Mouse (Mus musculus): ENCODE results near the gene Sycp2. TPM values are rescaled to one million over a fixed set of nuclear protein-coding genes. Genes with fewer than 3 reads are reported as not detected.
"Not testable (repeated sequence)": the region's sequence is repeated elsewhere in the genome, so short reads cannot be mapped to it uniquely, and the experiment has no call there.

Gene Sycp2
- total and polyA plus RNA-seq, 2 experiments from 2014 or later: 0.12 TPM; not detected in 1

- Histone ChIP-seq H3K4me3 (ENCODE audit: low read depth, low read length) (no peak overlapping the region), H3K27me3 (ENCODE audit: control insufficient read depth, insufficient read depth, low read length) (no peaks in the 10 kb centered on the region), H3K9me3 (replicated peaks; ENCODE audit: control insufficient read depth, low read length) (no peaks in the 10 kb centered on the region), H3K27ac (ENCODE audit: low read depth) (no peak overlapping the region), H3K4me1 (ENCODE audit: control insufficient read depth, insufficient read depth) (no peaks in the 10 kb centered on the region), H3K4me2 (ENCODE audit: low read depth, low read length) (no peak overlapping the region), H3K9ac (replicated peaks; ENCODE audit: low read depth, low read length) (no peak overlapping the region), H3K36me3 (replicated peaks; ENCODE audit: control insufficient read depth, insufficient read depth, low read length) (no peaks in the 10 kb centered on the region)
- ATAC-seq (ENCODE audit: insufficient read depth, low read depth) (no peak), DNase-seq (ENCODE audit: low spot score) (no peak)
- 72% methylated on average over 4 of the region's 4 CpGs for WGBS
- TF ChIP-seq CTCF (IDR thresholded peaks at IDR 0.05; ENCODE audit: low read depth): no peak
- TF ChIP-seq EP300 (IDR thresholded peaks at IDR 0.05; ENCODE audit: low read depth): no peak
Observed at GRCm38 (mm10) chr2:178342597-178342996, 64.9 kb downstream of the Sycp2 start.

- H3K4me2 ChIP-seq (ENCODE audit: low read depth, low read length); ATAC-seq (ENCODE audit: insufficient read depth, low read depth); H3K4me1 ChIP-seq (ENCODE audit: control insufficient read depth, insufficient read depth); H3K4me3 ChIP-seq (ENCODE audit: low read depth, low read length); H3K9ac ChIP-seq (replicated peaks; ENCODE audit: low read depth, low read length); DNase-seq (ENCODE audit: low spot score); H3K9me3 ChIP-seq (replicated peaks; ENCODE audit: control insufficient read depth, low read length); H3K27ac ChIP-seq (ENCODE audit: low read depth); H3K27me3 ChIP-seq (ENCODE audit: control insufficient read depth, insufficient read depth, low read length); H3K36me3 ChIP-seq (replicated peaks; ENCODE audit: control insufficient read depth, insufficient read depth, low read length): not testable (repeated sequence)
Observed at GRCm38 (mm10) chr2:178342105-178342504, 65.4 kb downstream of the Sycp2 start.

GRCm38 (mm10) chr2:178339044-178339443 lies 68.4 kb downstream of the Sycp2 start:
- H3K36me3 ChIP-seq (replicated peaks; ENCODE audit: control insufficient read depth, insufficient read depth, low read length): no peaks in the 10 kb centered on the region
- TF ChIP-seq CTCF (IDR thresholded peaks at IDR 0.05; ENCODE audit: low read depth) (peak; percentile 46), EP300 (IDR thresholded peaks at IDR 0.05; ENCODE audit: low read depth) (no peak)
- WGBS: 0% methylated on average over 2 of the region's 2 CpGs
- H3K27me3 ChIP-seq (ENCODE audit: control insufficient read depth, insufficient read depth, low read length): no peaks in the 10 kb centered on the region
- no peaks in the 10 kb centered on the region for H3K9me3 ChIP-seq (replicated peaks; ENCODE audit: control insufficient read depth, low read length)
- DNase-seq (ENCODE audit: low spot score): no peak
- no peak overlapping the region for H3K27ac ChIP-seq (ENCODE audit: low read depth)
- H3K4me1 ChIP-seq (ENCODE audit: control insufficient read depth, insufficient read depth): no peaks in the 10 kb centered on the region
- no peak overlapping the region for H3K9ac ChIP-seq (replicated peaks; ENCODE audit: low read depth, low read length)
- no peak overlapping the region for H3K4me3 ChIP-seq (ENCODE audit: low read depth, low read length)
- no peak for ATAC-seq (ENCODE audit: insufficient read depth, low read depth)
- H3K4me2 ChIP-seq (ENCODE audit: low read depth, low read length): no peak overlapping the region

- H3K9ac ChIP-seq (replicated peaks; ENCODE audit: low read depth, low read length): no peak overlapping the region
- H3K36me3 ChIP-seq (replicated peaks; ENCODE audit: control insufficient read depth, insufficient read depth, low read length): no peaks in the 10 kb centered on the region
- no peaks in the 10 kb centered on the region for H3K27me3 ChIP-seq (ENCODE audit: control insufficient read depth, insufficient read depth, low read length)
- peak; percentile 12 for DNase-seq (ENCODE audit: low spot score)
- H3K27ac ChIP-seq (ENCODE audit: low read depth): no peak overlapping the region
- 31% methylated on average over 1 of the region's 1 CpGs for WGBS
- no peak overlapping the region for H3K4me2 ChIP-seq (ENCODE audit: low read depth, low read length)
- no peak for ATAC-seq (ENCODE audit: insufficient read depth, low read depth)
- H3K4me1 ChIP-seq (ENCODE audit: control insufficient read depth, insufficient read depth): no peaks in the 10 kb centered on the region
- TF ChIP-seq EP300 (IDR thresholded peaks at IDR 0.05; ENCODE audit: low read depth): no peak
- TF ChIP-seq CTCF (IDR thresholded peaks at IDR 0.05; ENCODE audit: low read depth): peak; percentile 53
- H3K4me3 ChIP-seq (ENCODE audit: low read depth, low read length): no peak overlapping the region
- no peaks in the 10 kb centered on the region for H3K9me3 ChIP-seq (replicated peaks; ENCODE audit: control insufficient read depth, low read length)
Observed at GRCm38 (mm10) chr2:178337878-178338277, 69.6 kb downstream of the Sycp2 start.

GRCm38 (mm10) chr2:178329986-178330385 lies 77.5 kb downstream of the Sycp2 start:
- ATAC-seq (ENCODE audit: insufficient read depth, low read depth) (no peak), DNase-seq (ENCODE audit: low spot score) (peak; percentile 26)

GRCm38 (mm10) chr2:178329551-178329950 lies 77.9 kb downstream of the Sycp2 start:
- H3K4me1 ChIP-seq (ENCODE audit: control insufficient read depth, insufficient read depth): peaks cover 14% of the 10 kb centered on the region
- WGBS: 50% methylated on average over 5 of the region's 5 CpGs
- DNase-seq (ENCODE audit: low spot score) (peak; percentile 36), ATAC-seq (ENCODE audit: insufficient read depth, low read depth) (no peak)
- no peak overlapping the region for H3K9ac ChIP-seq (replicated peaks; ENCODE audit: low read depth, low read length)
- no peak overlapping the region; the same call in 1 of the 2 replicates for H3K27ac ChIP-seq (ENCODE audit: low read depth)
- TF ChIP-seq CTCF (IDR thresholded peaks at IDR 0.05; ENCODE audit: low read depth) (no peak), EP300 (IDR thresholded peaks at IDR 0.05; ENCODE audit: low read depth) (no peak)
- H3K36me3 ChIP-seq (replicated peaks; ENCODE audit: control insufficient read depth, insufficient read depth, low read length): no peaks in the 10 kb centered on the region
- no peaks in the 10 kb centered on the region for H3K27me3 ChIP-seq (ENCODE audit: control insufficient read depth, insufficient read depth, low read length)
- no peak overlapping the region for H3K4me3 ChIP-seq (ENCODE audit: low read depth, low read length)
- peak overlapping the region; percentile 33 for H3K4me2 ChIP-seq (ENCODE audit: low read depth, low read length)
- H3K9me3 ChIP-seq (replicated peaks; ENCODE audit: control insufficient read depth, low read length): no peaks in the 10 kb centered on the region

More at GRCm38 (mm10) chr2:178329986-178330385, 77.5 kb downstream of the Sycp2 start:
- no peak overlapping the region for H3K4me3 ChIP-seq (ENCODE audit: low read depth, low read length)
- no peaks in the 10 kb centered on the region for H3K9me3 ChIP-seq (replicated peaks; ENCODE audit: control insufficient read depth, low read length)
- no peak overlapping the region; the same call in 1 of the 2 replicates for H3K4me2 ChIP-seq (ENCODE audit: low read depth, low read length)
- H3K27me3 ChIP-seq (ENCODE audit: control insufficient read depth, insufficient read depth, low read length): no peaks in the 10 kb centered on the region
- H3K9ac ChIP-seq (replicated peaks; ENCODE audit: low read depth, low read length): no peak overlapping the region
- H3K36me3 ChIP-seq (replicated peaks; ENCODE audit: control insufficient read depth, insufficient read depth, low read length): no peaks in the 10 kb centered on the region
- peaks cover 14% of the 10 kb centered on the region for H3K4me1 ChIP-seq (ENCODE audit: control insufficient read depth, insufficient read depth)
- H3K27ac ChIP-seq (ENCODE audit: low read depth): no peak overlapping the region
- no peak for TF ChIP-seq CTCF (IDR thresholded peaks at IDR 0.05; ENCODE audit: low read depth)
- TF ChIP-seq EP300 (IDR thresholded peaks at IDR 0.05; ENCODE audit: low read depth): no peak
- 43% methylated on average over 1 of the region's 1 CpGs for WGBS
